Mouse (Mus musculus) heart, postnatal 14 days (tissue): ENCODE results near the gene Slc43a1. TPM values are rescaled to one million over a fixed set of nuclear protein-coding genes. Genes with fewer than 3 reads are reported as not detected.
A peak's percentile ranks its signal among the peaks of the same experiment; 100 is the strongest.
"Not testable (repeated sequence)": the region's sequence is repeated elsewhere in the genome, so short reads cannot be mapped to it uniquely, and the experiment has no call there.

Experiments
- DNase-seq, 2 experiments: peaks; one replicate each; pipeline ENCODE4 v3.0.0; 2021 to 2022
- intact Hi-C: fragments of 180-260 bp; cut with DNase I; formaldehyde crosslinking; loops from one replicate; pipeline ENCODE4 v1.15.1; 2025
- long read RNA-seq, 2 experiments: library from polyadenylated mRNA; stranded (forward); transcript quantifications; one replicate each; pipeline ENCODE4 v2.0.0; 2021
- total RNA-seq, 2 experiments: library from RNA; stranded (reverse); gene quantifications; 2 replicates each; pipeline ENCODE4 v1.2.3; 2021

The Slc43a1 gene
- total RNA-seq, result 1 to 10 TPM; 2.9 to 3.6 TPM
- long read RNA-seq, experiment 1, result 0 reads
- long read RNA-seq, experiment 2, partial matches to known transcripts, result 0 of 2 reads
- long read RNA-seq, experiment 2, other reads (novel, unspliced or antisense), result 0 of 2 reads

DNA sequence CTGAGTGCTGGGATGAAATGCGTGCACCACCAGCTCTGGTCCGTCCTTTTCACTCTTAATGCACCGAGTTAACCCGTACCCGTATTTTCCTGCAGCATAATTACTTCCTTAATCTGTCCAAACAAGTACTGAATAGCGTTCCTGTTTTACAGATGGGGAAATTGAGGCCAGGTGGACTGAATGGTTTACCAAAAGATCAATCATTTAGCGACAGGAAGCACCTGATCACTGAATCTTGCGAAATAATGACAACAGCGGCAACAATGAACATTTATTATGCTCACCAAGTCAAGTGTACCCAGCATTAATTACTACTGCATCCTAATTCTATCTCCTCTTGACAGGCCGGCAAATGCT is at the start of gene Slc43a1:
Gene Slc43a1, plus strand, starts transcription at position 258 of the 357 bp plus-strand sequence.
- intact Hi-C loops, result no loop called here
- no peak for DNase-seq

GRCm38 (mm10) chr2:84790418-84790817 is 48.2 kb upstream of the Slc43a1 start:
- intact Hi-C loops, result no loop called here
- no peak for DNase-seq

- peak in 1 of 2 experiments; percentile 31 for DNase-seq
- intact Hi-C loops, result no loop called here
These were observed 46.1 kb upstream of the Slc43a1 start for GRCm38 (mm10) chr2:84792516-84792915.

GRCm38 (mm10) chr2:84793154-84793553 is 45.5 kb upstream of the Slc43a1 start:
- DNase-seq, result no peak
- intact Hi-C loops, result no loop called here

DNA sequence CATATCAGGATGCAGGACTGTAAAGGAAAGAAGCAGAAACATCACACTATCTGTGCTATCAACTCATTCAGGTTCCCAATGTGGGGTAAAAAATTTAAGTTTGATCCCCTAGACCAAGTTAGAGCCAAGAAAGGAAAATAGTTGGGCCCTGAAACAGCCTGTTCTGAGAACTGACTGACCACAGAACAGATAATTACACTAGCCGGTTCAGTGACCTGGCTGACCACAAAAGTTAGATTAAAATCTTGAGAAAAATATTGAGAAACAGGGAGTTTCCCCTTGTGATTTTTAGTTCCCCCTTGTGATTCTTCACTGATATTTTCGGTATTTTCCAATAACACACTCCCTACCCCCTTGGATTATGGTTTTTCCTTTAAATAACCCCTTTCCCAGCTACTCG is 44.8 kb upstream of the Slc43a1 start:
- intact Hi-C loops, result no loop called here
- no peak for DNase-seq

GRCm38 (mm10) chr2:84797833-84798492 is 40.7 kb upstream of the Slc43a1 start:
- intact Hi-C loops, result loop anchor here (5.0 kb wide), 1 partner anchor 56 kb away; the partner anchor contains the start of gene Gm19426
- peak; percentile 79 to 86 for DNase-seq

GRCm38 (mm10) chr2:84798493-84798921 is 40.1 kb upstream of the Slc43a1 start, which contains the start of gene Ube2l6:
Gene Ube2l6 (plus strand): TSS chr2:84798828.
- intact Hi-C loops, result loop anchor here (5.0 kb wide), 1 partner anchor 56 kb away; the partner anchor contains the start of gene Gm19426
- DNase-seq, result peak; percentile 68 to 73

DNA sequence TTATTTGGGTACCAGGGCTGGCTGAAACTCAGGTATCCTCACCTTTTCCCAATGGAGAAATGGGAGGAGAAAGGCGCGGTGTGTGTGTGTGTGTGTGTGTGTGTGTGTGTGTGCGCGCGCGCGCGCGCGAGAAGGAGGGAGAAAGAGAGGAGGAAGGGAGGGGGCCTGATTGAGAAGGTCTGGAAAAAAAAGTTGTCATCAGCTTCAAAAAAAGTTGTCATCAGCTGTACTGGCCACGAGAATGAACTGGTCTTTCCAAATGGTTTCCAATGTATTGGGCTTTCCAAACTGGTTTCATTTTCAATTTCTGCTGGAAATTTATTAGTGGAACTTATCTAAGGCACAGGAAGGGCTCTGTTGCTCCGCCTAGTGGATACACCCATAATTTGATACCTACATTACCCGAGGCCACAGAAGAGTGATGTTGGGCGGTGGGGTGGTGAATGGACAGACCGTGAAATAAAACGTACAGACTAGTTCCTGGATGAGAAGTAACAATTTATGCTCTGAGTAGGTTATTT is 39.5 kb upstream of the Slc43a1 start:
- peak; percentile 72 to 76 for DNase-seq

GRCm38 (mm10) chr2:84800304-84800703 is 38.3 kb upstream of the Slc43a1 start:
- DNase-seq, result no peak
- intact Hi-C loops, result loop anchor here (10.0 kb wide), 1 partner anchor 346 kb away; no protein-coding TSS in a partner anchor

More for the DNA sequence above, 39.5 kb upstream of the Slc43a1 start:
- intact Hi-C loops, result loop anchor here (5.0 kb wide), 1 partner anchor 57 kb away; the partner anchor contains the start of gene Gm19426

DNA sequence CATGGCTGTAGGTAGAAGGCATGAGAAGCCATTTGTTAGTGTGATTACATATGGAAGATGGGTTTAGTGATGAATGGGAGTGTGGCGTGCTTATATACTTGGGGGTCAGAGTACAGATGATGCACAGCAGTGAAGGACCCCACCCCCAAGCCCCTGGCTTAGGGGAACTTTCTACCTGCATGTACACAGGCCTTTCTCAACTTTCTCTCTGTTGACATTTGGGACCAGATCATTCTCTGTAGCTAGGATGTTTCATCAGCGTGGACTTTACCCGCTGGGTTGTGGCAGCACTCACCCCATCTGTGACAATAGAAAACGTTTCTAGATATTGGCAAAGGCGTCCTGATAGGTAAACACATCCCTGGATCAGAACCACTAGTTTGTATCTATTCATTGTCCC is 37.4 kb upstream of the Slc43a1 start:
- intact Hi-C loops, result loop anchor here (10.0 kb wide), 1 partner anchor 346 kb away; no protein-coding TSS in a partner anchor

GRCm38 (mm10) chr2:84803963-84804362 is 34.7 kb upstream of the Slc43a1 start:
- intact Hi-C loops, result loop anchor here (10.0 kb wide), 1 partner anchor 349 kb away; no protein-coding TSS in a partner anchor
- no peak for DNase-seq

More for the DNA sequence above, 37.4 kb upstream of the Slc43a1 start:
- DNase-seq, result not testable (repeated sequence)

- intact Hi-C loops, result loop anchor here (10.0 kb wide), 1 partner anchor 352 kb away; no protein-coding TSS in a partner anchor
These were observed 32.1 kb upstream of the Slc43a1 start for GRCm38 (mm10) chr2:84806546-84806945.

DNA sequence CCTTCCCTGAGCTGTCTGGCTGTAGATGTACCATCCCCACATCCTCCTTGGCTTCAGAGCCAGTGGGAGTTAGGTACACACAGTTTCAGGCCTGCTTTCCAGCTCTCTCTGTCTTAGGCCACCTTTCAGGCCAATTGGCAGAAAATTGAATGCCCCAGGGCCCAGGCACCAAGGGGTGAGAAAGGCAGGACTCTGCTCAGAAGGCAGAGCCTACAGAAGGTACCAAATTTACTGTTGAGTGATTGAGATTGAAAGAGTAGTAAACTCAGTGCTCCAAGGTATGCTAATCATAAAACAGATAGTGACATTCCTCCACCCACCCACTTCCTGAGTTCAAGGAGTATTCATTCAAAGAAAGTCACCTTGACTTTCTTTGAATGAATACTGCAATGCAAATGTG is 29.3 kb upstream of the Slc43a1 start:
- intact Hi-C loops, result loop anchor here (10.0 kb wide), 1 partner anchor 355 kb away; no protein-coding TSS in a partner anchor
- DNase-seq, result no peak

More at GRCm38 (mm10) chr2:84806546-84806945, 32.1 kb upstream of the Slc43a1 start:
- DNase-seq, result no peak

DNA sequence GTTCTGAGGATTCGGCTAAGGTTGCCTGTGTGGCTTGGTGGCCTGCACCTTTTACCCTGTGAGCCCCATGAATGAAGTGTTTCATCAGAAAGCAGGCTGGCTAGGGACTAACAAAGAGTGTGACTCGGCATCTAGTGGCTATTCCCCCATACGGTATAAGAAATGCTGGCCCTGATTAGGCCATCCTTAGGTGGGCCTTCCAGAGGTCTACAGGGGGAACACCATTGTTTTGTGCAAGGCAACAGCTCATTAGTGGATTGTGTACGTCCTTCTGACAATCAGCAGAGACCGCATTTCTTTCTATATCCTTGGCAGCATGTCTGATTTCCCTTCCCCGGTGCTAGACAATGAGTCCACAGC is 28.1 kb upstream of the Slc43a1 start:
- DNase-seq, result no peak
- intact Hi-C loops, result no loop called here

- intact Hi-C loops, result no loop called here
These were observed 27.6 kb upstream of the Slc43a1 start for GRCm38 (mm10) chr2:84810886-84811577.

GRCm38 (mm10) chr2:84811880-84812279 is 26.8 kb upstream of the Slc43a1 start:
- intact Hi-C loops, result no loop called here
- DNase-seq, result peak in 1 of 2 experiments; percentile 9

More at GRCm38 (mm10) chr2:84810886-84811577, 27.6 kb upstream of the Slc43a1 start:
- DNase-seq, result peak; percentile 87 to 89

- DNase-seq, result no peak
- intact Hi-C loops, result no loop called here
These were observed 26.0 kb upstream of the Slc43a1 start for GRCm38 (mm10) chr2:84812676-84813075.

- peak in 1 of 2 experiments; percentile 31 for DNase-seq
- intact Hi-C loops, result loop anchor here (5.0 kb wide), 1 partner anchor 48 kb away; no protein-coding TSS in a partner anchor
These were observed 18.8 kb upstream of the Slc43a1 start for GRCm38 (mm10) chr2:84819861-84820260.

DNA sequence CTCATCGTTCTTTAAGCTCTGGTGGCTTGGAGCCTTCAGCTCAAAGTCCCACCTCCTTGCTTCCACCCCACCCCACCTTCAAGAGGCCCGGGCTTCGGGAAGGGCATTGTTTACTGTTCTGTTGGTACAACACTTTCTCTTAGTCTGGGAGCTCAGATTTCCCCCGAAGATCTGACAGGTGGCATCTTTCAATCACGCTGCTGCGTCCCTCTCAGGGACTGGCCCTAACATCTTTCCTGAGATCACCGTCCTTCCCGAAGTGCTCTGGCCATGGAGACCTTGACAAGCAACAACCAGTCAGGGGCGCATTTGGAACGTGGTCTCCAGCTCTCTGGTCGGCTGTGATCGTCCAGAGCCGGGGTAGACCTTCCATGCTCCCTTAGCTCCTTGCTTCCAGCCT is 16.1 kb upstream of the Slc43a1 start, which contains the start of gene Smtnl1:
Gene Smtnl1, minus strand, starts transcription at position 101 of the 400 bp plus-strand sequence.
- intact Hi-C loops, result no loop called here
- DNase-seq, result no peak

GRCm38 (mm10) chr2:84823237-84823636 is 15.4 kb upstream of the Slc43a1 start:
- intact Hi-C loops, result no loop called here

More at GRCm38 (mm10) chr2:84823237-84823636, 15.4 kb upstream of the Slc43a1 start:
- DNase-seq, result no peak
